Mouse (Mus musculus) intestine, postnatal 0 days (tissue): ENCODE results near the gene Fgfr2. TPM values are rescaled to one million over a fixed set of nuclear protein-coding genes. Genes with fewer than 3 reads are reported as not detected.

Source experiments
- ATAC-seq: fragments of 200-750 bp; cut with Nextera tagmentation; 2 replicates; pipeline ENCODE4 v1.8.0; 2017; ENCODE audit warnings: mild to moderate bottlenecking, moderate TSS enrichment, moderate library complexity
- H3K27ac ChIP-seq: fragments of 300-500 bp; sonication (generic); 2 replicates; pipeline ENCODE4 v1.5.1; 2014; ENCODE audit warnings: mild to moderate bottlenecking, low read depth, low read length, moderate library complexity
- H3K27me3 ChIP-seq: fragments of 300-500 bp; sonication (generic); replicated peaks from 2 replicates; pipeline ENCODE4 v1.6.1; 2014; ENCODE audit warnings: low read length, mixed read lengths; ENCODE audit not compliant: control insufficient read depth, insufficient read depth
- H3K36me3 ChIP-seq: fragments of 300-500 bp; sonication (generic); 2 replicates; pipeline ENCODE4 v1.6.1; 2014; ENCODE audit warnings: mild to moderate bottlenecking, moderate library complexity; ENCODE audit not compliant: control insufficient read depth, insufficient read depth
- H3K4me1 ChIP-seq: fragments of 300-500 bp; sonication (generic); replicated peaks from 2 replicates; pipeline ENCODE4 v1.6.1; 2014; ENCODE audit warnings: antibody characterized with exemption, low read length, mixed read lengths; ENCODE audit not compliant: control insufficient read depth, insufficient read depth
- H3K4me2 ChIP-seq: fragments of 300-500 bp; sonication (generic); replicated peaks from 2 replicates; pipeline ENCODE4 v1.6.1; 2014; ENCODE audit warnings: low read depth, mild to moderate bottlenecking, moderate library complexity
- H3K4me3 ChIP-seq: fragments of 300-500 bp; sonication (generic); 2 replicates; pipeline ENCODE4 v1.5.1; 2014; ENCODE audit warnings: low read depth, low read length
- H3K9ac ChIP-seq: fragments of 300-500 bp; sonication (generic); 2 replicates; pipeline ENCODE4 v1.6.1; 2014; ENCODE audit warnings: mild to moderate bottlenecking, low read depth, low read length
- H3K9me3 ChIP-seq: fragments of 300-500 bp; sonication (generic); 2 replicates; pipeline ENCODE4 v1.6.1; 2016; ENCODE audit warnings: mixed run types; ENCODE audit not compliant: control insufficient read depth
- CTCF ChIP-seq: sonication (generic); IDR thresholded peaks from 2 replicates; pipeline ENCODE4 v1.5.1; 2016; ENCODE audit warnings: low read depth, mild to moderate bottlenecking, control low read depth, antibody characterized with exemption, moderate library complexity
- WGBS: fragments of 180-500 bp; shearing (Covaris S2); extraction: QIAGEN DNeasy Blood & Tissue Kit; methylation state at CpG from one replicate; pipeline ENCODE4 v1.1.7; 2014; 5-methylcytosine and 5-hydroxymethylcytosine counted together
- polyA plus RNA-seq: library from polyadenylated mRNA; unstranded; fragments of >200 nt; fragmentation: Nextera tagmentation; extraction: Ambion mirVana; gene quantifications from 2 replicates; pipeline ENCODE4 v1.2.1, GENCODE M21; 2015

Gene Fgfr2
- polyA plus RNA-seq, 1 experiment from 2014 or later: 29.5 TPM

GRCm38 (mm10) chr7:130368036-130368826 lies 2754.9 kb downstream of the Fgfr2 start:
- H3K9ac ChIP-seq: no peak overlapping the region
- no peak overlapping the region for H3K27ac ChIP-seq
- H3K4me1 ChIP-seq: no peaks in the 10 kb centered on the region
- H3K9me3 ChIP-seq: no peaks in the 10 kb centered on the region
- no peak overlapping the region for H3K4me3 ChIP-seq
- H3K36me3 ChIP-seq: no peaks in the 10 kb centered on the region
- H3K27me3 ChIP-seq: no peaks in the 10 kb centered on the region
- no peak overlapping the region for H3K4me2 ChIP-seq
- WGBS: 67% methylated on average over 13 of the region's 13 CpGs
- no peak for TF ChIP-seq CTCF
- ATAC-seq: no peak

DNA sequence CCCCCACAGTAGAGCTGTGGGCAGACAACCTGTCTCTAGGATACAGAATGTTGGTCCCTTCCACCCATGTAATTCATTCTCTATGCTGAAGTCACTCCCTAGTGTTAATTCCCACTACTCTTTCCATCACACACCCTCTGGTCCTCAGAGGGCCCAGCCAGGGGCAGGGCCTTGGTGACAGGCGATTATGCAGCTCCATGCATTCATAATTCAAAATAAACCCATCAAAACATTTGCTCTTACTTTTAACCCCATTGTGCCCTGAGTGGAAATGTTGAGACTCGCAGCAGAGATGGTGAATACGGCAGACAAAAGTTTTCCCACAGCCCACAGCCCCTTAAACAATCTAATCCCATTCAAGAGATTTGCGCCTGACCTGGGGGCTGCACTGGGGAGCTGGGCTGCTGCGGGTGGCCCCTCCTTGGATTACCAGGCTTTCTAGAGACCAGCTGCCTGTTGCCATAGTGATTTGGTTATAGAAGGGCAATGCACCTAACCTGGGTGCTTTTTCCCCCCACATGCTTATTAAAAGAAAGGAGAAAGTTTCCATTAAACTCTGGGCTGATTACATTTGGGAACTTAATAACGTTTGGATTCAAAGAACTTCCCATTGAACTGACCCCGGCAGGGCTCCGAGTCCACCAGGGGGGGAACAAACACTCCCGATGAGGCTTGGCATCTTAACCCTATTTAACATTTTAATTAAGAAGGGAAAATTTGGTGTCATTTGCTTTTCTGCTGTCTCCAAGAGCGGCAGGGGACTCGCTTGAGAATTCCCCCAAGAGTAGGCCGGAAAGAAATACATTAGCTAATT lies 2755.7 kb downstream of the Fgfr2 start:
- WGBS: 66% methylated on average over 12 of the region's 12 CpGs

GRCm38 (mm10) chr7:130365711-130366110 lies 2757.4 kb downstream of the Fgfr2 start:
- no peak overlapping the region for H3K9ac ChIP-seq
- H3K4me2 ChIP-seq: no peak overlapping the region
- no peak for ATAC-seq
- no peaks in the 10 kb centered on the region for H3K36me3 ChIP-seq
- TF ChIP-seq CTCF: no peak
- WGBS: 93% methylated on average over 10 of the region's 10 CpGs
- no peaks in the 10 kb centered on the region for H3K9me3 ChIP-seq
- no peaks in the 10 kb centered on the region for H3K4me1 ChIP-seq
- H3K27ac ChIP-seq: no peak overlapping the region
- H3K4me3 ChIP-seq: no peak overlapping the region
- H3K27me3 ChIP-seq: no peaks in the 10 kb centered on the region

More for the DNA sequence above, 2755.7 kb downstream of the Fgfr2 start:
- no peak for TF ChIP-seq CTCF
- no peak overlapping the region for H3K27ac ChIP-seq
- H3K36me3 ChIP-seq: no peaks in the 10 kb centered on the region
- no peaks in the 10 kb centered on the region for H3K9me3 ChIP-seq
- H3K4me2 ChIP-seq: no peak overlapping the region
- no peaks in the 10 kb centered on the region for H3K27me3 ChIP-seq
- H3K4me3 ChIP-seq: no peak overlapping the region
- H3K9ac ChIP-seq: no peak overlapping the region
- no peaks in the 10 kb centered on the region for H3K4me1 ChIP-seq
- no peak for ATAC-seq

DNA sequence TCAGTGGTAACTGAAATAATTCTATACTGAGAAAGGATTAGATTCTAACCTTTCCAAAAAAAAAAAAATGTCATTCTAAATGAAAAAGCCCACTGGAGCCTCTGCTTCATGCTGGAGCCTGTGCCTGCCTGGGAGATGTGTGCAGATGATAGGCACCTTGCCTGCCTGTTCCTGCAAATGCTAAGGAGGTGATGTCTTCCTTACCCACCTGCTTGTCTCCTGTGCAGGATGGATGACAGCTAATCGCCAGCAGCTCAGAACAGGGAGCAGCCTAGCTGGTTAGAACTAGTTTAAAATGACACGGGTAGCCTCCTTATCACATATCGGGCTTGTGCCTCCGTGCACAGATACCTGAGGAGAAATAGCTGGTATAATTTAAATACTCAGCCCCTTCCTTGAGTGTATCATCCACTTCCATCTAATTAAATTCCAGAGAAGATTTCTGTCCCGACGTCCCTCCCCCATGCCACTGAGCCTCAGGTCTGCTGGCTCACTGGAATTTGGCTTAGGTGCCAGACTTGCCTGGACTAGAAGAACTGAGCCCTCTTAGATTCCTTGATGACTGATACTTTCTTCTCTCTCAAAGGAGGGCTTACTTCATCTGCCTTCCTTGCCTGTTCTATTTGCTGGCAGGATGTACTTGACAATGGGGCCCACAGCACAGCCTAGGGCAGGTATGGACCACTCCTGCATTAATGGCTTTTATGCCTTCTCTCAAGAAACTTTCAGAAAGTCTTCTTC lies 2782.6 kb downstream of the Fgfr2 start:
- Histone ChIP-seq H3K27ac (no peak overlapping the region), H3K9me3 (no peaks in the 10 kb centered on the region), H3K36me3 (no peaks in the 10 kb centered on the region), H3K27me3 (no peaks in the 10 kb centered on the region), H3K4me3 (no peak overlapping the region), H3K4me2 (no peak overlapping the region), H3K4me1 (no peaks in the 10 kb centered on the region), H3K9ac (no peak overlapping the region)
- TF ChIP-seq CTCF: no peak
- 66% methylated on average over 6 of the region's 6 CpGs for WGBS
- ATAC-seq: no peak

DNA sequence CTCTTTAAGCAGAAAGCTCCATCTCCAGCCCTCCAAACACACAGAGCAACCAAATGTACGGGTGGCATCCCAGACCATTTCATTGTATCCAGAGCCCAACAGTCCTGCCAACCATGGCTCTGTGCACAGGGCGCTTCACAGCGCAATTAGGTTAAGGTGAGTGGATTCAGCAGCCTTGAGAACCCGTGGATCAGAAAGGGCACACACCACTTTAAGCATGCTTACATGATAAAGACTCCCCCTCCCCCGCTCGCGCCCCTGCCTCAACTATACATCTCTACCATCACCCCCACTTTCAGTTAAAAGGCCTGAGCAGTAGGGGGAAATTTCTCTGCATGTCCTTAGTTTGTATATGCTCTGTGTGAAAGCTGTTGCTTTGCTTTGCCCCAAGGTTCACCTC lies 2785.5 kb downstream of the Fgfr2 start:
- 92% methylated on average over 7 of the region's 7 CpGs for WGBS
- no peaks in the 10 kb centered on the region for H3K27me3 ChIP-seq
- no peak overlapping the region for H3K27ac ChIP-seq
- no peaks in the 10 kb centered on the region for H3K4me1 ChIP-seq
- no peak overlapping the region for H3K4me3 ChIP-seq
- H3K9me3 ChIP-seq: no peaks in the 10 kb centered on the region
- TF ChIP-seq CTCF: no peak
- H3K36me3 ChIP-seq: no peaks in the 10 kb centered on the region
- no peak for ATAC-seq
- H3K9ac ChIP-seq: no peak overlapping the region
- H3K4me2 ChIP-seq: no peak overlapping the region
